Mouse (Mus musculus): Measurements from ENCODE around the gene Ino80d.

- TF ChIP-seq CTCF (IDR thresholded peaks at IDR 0.05; ENCODE audit: low read depth, low read length): peak; percentile 59
- no peak for TF ChIP-seq TAL1 (conservative IDR thresholded peaks at IDR 0.05; ENCODE audit: low read depth, low read length)
Measured at GRCm38 (mm10) chr1:63110536-63111285, 3.8 kb downstream of the Ino80d start.
